Mouse (Mus musculus) spleen, embryonic (tissue): ENCODE results near the gene Csrp3.

ENCODE experiments used
- CTCF ChIA-PET: fragments of 350-600 bp; sonication (Branson Sonifier 250); formaldehyde crosslinking; loops from one replicate; lab custom pipeline; 2022; lab: Charles Lee

Gene Csrp3

DNA sequence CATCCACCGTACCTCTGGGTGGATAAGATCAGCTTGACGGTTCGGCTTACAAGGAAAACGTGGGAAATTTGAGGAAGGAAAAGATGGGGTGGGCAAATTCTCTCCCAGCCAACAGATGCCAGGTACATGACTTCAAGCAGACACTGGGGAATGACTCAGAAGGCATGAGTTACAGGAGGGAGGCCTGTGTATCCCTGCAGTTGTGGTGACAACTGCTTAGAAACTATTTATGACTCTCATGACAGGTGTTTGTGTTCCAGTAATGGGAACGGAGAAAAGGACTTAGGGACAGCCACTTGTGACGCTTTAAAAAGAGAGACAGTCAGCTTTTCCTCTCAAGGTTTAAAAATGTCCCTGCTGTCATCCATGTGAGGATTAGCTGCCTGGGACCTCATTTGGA is 22.3 kb upstream of the Csrp3 start:
- CTCF ChIA-PET = no interaction called here

DNA sequence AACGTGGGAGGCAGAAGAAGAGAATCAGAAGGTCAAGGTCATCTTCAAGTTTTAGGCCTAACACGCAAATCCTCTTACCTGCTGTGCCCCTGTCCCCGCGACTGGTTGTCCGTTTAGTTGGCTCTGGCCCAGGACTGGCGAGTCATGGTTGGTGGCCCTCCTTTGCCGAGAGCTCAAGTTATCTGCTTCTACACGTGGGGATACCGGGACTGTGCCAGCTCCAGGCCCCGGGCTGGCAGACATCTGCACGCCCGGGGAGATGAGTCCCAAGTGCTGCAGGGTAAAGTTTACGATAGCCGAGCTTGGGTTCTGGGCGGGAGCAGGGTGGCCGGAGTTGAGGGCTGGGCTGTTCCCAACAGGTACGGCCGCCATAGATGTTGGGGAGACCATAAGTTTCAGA is 19.7 kb upstream of the Csrp3 start:
- CTCF ChIA-PET = no interaction called here

DNA sequence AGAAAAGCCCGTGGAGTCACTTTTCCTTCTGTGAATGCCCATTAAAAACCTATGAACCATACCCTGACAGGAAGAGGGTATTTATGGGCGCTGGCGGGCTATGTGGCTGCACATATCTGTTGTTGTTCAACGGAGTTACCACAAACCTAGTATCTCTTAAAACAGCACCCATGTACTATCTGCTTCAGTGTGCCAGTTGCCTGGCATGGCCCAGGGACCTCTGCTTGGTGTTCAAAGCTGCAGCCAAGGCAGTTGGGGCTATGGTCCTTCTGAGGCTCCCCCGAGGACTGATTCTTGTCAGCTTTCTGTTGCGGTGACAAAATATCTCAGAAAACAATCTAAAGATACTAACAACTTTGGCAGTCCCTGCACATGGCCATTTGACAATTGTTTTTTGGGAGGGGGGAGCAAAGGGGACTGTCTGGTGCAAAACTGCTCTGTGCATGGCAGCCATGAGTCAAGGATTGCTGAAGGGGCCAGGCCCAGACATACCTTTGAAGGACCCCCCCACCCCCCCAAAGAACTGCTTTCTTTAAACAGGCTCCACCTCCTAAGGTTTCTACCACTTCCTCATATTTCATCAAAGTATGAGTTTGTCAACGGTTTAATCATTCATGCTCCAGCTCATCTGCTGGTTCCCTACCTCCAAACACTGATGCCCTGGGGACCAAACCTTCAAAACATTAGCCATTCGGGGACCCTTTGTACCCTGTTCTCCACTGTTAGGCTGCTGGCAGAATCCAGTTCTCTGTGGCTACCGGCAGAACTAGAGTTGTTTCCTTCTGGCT is 17.0 kb upstream of the Csrp3 start:
- CTCF ChIA-PET = no interaction called here

DNA sequence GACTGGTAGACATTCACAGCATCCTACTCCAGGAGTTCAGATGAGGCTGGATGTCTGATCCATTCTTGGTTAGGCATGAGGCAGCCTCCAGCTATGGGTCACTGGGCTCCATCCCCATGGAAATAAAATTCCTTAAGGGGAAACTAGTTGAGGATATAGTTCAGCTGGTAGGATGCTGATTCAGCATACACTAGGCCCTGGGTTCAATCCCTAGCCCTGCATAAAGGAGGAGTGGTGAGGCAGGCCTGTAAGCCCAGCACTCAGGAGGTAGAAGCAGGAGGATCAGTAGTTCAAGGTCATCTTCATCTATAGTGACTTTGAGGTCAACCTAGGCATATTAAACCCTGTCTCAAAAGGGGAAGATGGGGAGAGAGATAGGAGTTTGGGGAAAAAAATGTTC is 16.4 kb upstream of the Csrp3 start:
- CTCF ChIA-PET = no interaction called here

DNA sequence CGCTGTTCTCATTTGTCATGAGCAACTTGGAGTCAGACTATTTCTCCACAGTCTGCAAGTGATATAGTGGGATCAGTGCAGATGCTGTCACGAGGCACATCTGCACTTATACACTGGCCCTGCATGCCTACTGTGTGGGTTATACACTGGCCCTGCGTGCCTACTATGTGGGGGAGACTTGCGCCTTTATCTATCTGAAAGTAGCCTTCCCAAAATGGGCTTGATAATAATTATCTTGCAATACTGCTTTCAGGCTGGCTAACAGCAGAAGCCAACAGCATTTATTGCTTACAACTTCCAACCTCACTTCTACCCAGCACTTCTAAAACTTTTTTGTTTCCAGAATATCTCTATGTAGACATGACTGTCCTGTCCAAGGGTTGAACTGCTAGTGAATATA is 14.0 kb upstream of the Csrp3 start:
- CTCF ChIA-PET = no interaction called here

DNA sequence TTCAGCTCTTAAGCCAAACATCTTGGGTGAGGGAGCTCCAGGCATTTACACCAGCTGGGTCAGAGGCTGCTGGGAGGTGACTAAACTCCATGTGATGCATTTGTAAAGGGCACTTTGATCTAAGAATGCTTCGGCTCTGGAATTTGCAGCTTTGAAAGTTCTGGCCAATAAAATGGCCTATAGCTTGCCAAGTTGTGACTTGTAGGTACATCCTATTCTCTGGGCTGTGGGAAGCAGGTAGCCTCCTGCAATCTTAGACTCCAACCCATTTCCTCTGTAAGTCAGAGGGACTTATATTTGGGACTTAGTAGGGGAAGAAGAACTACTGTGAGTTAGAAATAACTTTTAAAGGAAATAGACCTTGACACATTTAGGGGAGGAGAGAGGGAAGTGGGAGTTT is 13.1 kb upstream of the Csrp3 start:
- CTCF ChIA-PET = no interaction called here

DNA sequence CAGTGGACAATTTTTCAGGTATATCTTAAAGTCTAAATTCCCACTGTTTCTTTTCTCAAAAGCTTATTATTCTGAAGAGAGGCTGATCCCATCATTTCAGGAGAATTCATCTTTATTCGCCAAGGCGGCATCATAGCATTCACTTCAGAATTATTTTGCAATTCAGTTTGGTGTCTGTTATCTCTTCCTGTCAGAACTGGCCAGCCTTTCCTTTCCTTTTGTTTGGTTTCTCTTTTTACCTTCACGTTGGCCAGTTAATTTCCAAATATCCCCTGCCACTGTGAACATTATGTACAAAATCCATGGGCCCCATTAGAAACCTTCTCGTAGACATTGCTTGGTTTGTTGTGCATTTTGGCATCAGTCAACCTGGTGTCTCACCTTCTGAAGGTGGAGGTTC is 11.5 kb upstream of the Csrp3 start:
- CTCF ChIA-PET = no interaction called here

DNA sequence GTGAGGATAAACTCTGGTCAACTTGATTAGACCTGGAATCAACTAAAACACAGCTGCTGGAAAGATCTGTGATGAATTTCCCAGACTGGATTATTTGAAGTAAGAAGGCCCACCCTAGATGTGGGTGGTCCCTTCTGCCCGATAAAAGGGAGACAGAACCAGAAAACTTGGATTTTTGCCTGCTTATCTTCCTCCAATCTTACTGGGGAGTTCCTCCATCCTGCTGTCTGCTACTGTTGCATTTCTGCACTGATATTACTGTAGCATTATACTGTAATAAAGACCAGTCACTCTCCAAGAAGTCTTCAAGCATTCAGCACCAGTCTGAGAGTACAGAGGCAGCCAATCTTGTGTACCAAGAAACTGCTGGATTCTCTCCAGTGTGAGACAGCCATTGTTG is 10.4 kb upstream of the Csrp3 start:
- CTCF ChIA-PET = no interaction called here

DNA sequence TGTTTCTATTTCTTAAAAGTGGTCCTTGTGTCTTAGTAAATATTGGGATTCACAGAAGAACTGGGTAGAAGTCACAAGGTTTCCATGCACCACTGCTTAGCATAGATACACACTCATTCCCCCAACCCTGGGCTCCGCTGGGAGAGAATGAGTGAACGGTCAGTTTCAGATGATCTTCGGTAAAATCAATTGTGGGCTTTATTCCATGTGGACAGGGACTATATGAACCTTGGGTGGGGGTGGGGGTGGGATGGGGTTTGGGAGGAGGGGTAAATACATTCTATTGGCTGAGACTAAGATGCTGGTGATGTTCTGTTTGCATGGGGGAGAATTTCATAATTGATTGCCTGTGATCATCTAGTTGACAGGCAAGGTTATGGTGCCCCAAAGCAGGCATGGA is 7.6 kb upstream of the Csrp3 start:
- CTCF ChIA-PET = no interaction called here

DNA sequence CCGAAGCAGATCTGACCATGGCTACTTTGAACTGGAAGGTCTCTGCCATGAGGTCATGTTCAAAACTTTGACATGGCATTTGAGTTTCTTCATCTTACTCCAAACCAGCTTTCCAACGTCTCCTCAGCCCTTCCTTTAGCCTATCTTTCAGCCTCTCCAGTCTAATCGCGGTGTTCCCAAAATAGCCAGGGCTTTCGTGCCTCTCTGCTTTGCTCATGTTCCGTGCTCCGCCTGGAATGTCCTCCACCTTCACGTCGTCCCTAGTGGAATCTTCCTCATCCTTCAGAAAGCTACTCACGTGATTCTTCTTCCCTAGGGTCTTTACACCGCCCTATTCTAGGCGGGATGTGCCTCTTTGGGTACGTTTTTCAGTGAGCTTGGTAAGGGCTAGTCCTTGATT is 5.7 kb upstream of the Csrp3 start:
- CTCF ChIA-PET = no interaction called here

DNA sequence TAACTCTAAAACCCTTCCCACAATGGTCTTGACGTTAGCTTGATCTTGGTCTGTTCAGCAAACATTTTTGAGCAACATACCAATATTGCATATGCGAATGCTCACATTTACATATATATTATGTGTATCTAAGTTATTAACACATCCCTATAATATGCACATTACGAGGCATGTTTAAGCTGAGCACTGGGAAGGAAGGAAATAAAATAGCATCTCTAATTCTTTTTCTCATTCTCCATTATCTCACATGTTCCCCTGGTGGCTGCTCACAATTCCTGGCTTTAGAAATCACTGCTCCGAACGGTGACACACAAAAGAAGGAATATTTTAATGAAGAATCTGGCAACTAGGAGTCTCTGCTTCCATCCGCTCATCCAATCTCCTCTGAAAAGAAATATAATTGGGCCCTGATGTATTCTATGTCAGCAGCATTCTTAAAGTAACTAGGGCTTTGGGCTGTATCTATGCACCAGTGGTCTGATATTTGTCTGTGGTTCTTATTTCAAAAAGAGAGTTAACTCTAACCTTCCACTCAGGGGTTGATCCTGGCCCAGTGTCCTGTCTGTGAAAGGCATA is 3.8 kb upstream of the Csrp3 start:
- CTCF ChIA-PET = no interaction called here

DNA sequence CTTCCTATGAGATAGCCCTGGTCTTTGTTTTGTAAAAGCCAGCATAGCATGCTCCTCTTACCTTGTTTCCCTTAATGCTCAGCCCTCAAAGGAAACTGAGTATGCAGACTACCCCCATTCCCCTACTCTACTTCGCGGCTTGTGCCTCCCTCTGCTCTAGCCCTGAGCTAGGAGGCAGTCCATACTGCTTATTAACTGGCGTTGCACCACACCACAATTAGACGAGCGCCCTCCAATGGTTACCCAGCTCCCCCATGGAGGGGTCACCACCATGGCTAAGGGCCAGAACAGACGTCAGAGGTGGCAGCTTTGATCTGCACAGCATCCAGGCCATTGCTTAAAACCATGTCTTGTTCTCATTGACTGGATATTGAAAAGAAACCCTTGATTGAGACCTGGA is 1.1 kb downstream of the Csrp3 start:
- CTCF ChIA-PET = no interaction called here

DNA sequence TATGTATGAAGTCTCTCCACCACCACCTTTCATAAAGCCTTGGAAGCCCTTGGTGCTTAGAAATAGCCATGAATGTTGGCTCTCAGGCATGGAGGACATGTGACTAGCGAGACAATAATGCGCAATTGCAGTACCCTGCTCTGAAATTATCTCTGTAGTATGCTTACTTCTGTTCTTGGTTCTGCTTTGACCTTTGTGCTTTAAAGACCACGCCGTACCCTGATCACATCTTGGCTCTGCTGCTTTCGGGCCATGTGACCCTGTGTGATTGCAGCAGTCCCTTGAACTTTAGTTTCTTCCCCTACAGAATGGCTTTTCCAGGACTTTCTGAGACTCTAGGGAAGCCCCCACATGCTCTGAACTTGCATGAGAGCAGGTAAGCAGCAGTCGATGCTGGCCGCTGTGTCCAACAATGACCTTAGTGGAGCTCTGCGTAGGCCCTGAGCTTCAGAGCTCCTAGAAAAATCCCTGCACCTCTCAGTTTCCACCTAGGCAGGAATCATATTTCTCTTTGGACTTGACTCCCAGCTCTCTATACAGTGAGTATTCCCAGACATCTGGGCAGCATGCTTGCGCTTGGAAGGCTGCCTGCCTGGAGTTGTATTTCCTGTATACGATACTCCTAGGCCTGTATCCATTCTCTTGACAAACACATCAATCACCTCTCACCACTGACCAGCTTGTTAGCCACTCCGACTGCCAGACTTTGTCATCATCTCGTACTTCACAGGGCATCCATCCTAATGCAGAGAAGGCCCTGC is 2.4 kb downstream of the Csrp3 start:
- CTCF ChIA-PET = no interaction called here

DNA sequence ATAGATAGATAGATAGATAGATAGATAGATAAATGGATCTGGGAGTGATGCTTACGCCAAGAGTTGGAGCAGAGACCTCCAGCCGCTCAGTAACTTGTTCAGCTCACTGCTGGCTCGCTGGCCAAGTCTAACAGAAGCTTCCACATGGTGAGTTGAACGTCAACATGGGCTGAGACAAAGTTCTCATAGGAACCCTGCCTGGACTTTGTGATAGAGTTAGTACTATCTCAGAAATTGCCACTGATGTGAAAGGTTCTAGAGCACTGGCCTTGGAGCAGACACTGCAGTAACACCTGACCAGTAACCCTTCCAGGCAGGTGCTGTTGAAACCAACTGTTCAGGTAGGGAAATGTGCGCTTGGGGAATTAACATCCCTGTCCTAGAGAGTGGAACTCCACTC is 4.3 kb downstream of the Csrp3 start:
- CTCF ChIA-PET = no interaction called here

DNA sequence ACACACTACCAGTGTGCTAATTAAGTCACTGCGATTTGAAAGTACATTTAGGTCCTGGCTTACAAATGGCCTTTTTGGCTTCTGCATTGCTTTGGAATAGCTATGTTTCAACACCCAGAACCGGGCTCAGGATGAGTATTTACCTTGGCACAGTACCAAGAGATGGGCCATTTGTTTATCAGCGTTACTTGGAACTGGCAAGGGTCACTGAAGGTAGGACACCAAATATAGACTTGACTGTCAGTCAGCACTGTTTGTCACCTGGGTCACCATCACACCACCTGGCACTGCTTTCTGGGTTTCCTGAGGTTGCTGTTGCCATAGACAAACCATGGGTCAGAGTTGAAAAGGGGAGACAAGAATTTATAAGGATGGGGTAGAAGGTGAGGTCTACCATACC is 5.5 kb downstream of the Csrp3 start:
- CTCF ChIA-PET = no interaction called here

DNA sequence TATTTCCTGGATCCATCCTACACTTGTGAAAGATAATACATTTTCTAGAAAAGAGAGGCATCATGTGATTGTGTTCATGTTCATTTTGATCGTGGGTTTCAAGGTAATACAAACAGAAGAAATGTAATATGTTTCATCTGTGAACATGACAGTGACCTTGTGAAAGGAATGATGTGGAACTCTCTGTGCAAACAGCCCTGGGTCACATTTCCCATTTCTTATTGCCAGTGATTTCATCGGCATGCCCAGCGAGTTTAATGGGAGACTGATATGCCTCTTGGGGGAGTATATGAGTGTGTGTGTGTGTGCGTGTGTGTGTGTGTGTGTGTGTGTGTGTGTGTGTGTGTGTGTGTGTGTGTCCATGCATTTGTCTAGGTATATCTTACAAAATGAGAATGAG is 6.3 kb downstream of the Csrp3 start:
- CTCF ChIA-PET = no interaction called here

DNA sequence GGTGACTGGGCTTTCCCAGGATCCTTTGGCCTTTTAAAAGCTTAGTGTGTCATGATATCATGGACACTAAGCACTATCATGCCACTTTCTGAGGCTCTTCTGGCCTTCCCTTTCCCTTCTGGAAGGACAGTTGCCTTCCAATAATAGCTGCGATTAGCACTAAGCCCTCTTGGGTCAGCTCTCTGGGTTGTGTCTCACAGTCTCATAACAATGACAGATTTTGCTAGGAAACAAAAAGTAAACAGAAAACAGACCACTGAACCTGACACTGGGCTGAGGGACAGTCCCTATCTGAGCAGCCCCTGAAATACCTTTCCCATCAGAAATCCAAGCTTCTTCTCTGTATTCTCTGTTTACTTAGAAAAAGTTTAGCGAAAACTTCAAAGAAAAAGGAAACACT is 7.3 kb downstream of the Csrp3 start:
- CTCF ChIA-PET = interaction anchor here (0.7 kb wide), 1 partner anchor 34 kb away, joined by 3 read pairs; no protein-coding TSS in a partner anchor

DNA sequence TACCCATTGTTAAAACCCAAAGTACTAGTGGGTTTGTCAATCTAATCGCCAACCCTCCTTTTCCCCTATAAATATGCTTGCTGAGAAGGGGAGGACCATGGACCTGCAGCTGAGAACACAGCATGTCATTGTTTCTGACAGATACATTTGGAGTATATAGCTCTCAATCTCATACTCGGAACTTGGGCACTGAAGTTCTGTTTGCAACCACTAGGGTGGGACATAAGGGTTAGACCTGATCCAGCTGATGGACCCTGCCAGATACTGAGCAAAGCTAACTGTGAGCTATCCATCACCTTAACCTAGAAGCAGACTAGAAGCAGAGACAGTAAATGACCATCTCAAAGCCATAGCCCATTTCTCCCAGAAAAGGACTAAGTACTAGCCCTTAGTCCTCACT is 9.4 kb downstream of the Csrp3 start:
- CTCF ChIA-PET = interaction anchor here (0.5 kb wide), 1 partner anchor 68 kb away, joined by 4 read pairs; no protein-coding TSS in a partner anchor

DNA sequence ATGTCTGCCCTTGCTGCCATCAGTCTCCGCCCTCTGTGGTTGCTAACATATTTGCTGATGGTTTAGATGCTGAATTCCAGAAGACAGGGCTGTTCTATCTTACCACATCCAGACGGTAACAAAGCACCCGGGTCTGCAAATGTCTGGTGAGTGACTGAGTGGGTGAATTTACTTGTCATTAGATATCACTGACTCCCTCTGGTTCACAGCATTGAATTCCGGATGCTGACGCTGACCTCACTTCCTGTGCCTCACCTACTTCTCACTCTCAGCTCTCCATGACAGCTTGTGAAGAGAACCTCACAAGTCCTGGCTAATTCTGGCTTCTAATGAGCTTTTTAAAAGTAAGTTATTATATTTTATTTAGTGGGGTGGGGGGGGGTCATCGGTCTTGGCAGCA is 10.9 kb downstream of the Csrp3 start:
- CTCF ChIA-PET = no interaction called here

DNA sequence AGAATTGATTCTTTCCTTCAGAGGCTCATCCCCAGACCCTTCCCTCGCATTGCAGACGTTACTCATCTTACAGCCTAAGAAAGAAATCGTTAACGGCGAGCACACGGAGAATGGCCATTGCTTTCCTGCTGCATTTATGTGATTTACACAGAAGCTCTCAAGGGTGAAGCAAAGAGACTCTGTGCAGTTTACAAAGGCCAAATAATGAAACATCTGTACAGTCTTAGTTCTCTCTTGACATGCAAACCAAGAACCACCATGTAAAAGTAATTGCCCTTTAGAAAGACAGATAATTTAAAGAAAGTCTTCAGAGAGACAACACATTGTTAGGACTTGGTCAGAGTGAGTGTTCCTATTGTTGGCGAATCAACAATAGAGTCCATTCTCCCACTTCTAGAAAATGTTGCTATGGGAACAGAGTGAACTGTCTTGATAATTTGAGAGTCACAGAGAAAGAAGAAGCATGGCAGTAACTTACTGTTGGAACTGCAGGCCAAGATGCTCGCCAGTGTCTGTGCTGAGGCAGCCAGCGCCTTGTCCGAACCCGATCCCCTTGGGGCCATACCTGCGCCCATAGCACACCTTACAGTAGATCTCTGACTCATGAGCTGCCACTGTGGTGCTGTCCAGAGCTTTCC is 12.7 kb downstream of the Csrp3 start:
- CTCF ChIA-PET = interaction anchor here (0.8 kb wide), 1 partner anchor 416 kb away, joined by 4 read pairs; no protein-coding TSS in a partner anchor

DNA sequence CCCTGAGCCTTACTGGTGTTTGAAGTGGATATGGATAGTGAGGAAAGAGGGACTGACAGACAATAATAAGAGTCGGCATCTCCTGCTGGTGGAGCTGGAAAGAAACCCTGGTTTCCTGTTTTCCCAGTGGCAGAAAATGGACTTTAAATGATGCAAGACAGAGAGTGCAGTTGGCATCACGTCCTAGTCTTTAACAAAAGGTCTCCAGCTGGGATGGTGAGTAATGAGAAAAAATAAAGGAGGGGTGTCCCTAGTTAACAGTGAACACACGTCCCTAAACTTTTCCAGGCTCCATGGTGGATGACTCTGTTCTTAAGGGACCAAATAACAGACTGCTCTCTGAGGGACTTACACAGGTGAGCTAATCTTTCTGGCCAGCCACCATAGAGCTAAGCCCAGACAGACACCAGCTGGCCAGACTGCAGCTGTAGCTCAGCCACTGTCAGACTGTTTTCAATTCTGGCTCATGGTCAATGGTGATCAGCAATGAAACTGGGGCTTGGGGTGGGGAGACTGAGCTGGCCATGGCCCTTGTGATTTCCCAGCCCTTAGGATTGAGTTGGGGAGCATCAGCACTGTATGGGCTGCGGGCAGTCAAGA is 13.4 kb downstream of the Csrp3 start:
- CTCF ChIA-PET = interaction anchor here (0.6 kb wide), 1 partner anchor 1800 kb away, joined by 3 read pairs; no protein-coding TSS in a partner anchor

DNA sequence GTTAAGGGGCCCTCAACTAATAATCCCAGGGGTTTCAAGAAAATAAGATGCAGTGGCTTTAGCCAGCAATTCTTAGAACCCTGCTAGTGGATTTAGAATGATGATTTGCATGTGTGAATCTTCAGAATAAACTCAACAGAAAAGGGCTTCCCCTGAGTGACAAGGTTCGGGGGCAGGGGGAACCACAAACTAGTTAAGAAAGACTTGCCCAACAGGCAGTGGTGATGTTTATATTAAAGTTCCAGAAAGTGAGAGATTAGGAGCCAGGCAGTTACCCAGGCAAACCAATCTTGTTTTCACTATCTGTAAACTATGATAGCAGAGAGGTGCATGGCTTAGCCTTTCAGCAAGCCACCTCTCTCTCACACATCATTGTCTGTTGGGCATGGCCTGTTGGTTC is 15.1 kb downstream of the Csrp3 start:
- CTCF ChIA-PET = no interaction called here
